Mouse (Mus musculus): ENCODE results near the gene Rasal2.
"Not testable (repeated sequence)": the region's sequence is repeated elsewhere in the genome, so short reads cannot be mapped to it uniquely, and the experiment has no call there.

The Rasal2 gene

DNA sequence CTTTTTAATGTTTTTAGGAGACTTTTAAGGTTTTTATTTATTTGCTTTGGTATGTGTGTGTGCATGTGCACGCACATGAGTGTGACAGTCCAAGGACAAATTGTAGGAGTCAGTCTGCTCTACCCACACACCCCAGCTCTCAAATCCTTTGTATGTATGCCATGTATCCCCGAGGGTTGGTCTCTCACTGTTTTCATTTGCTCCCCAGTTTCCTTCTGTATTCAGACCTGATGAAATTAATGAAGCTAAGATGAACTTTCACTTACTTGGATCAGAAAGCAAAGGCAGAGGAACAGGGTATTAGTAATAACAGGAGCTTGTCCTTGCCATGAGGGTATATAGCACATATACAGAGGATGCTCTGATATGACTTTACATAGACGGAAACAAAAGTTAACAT, 165.1 kb downstream of the Rasal2 start:
- DNase-seq (ENCODE audit: inconsistent age in 2 of 2, low spot score in 1 of 2) = no peak

DNA sequence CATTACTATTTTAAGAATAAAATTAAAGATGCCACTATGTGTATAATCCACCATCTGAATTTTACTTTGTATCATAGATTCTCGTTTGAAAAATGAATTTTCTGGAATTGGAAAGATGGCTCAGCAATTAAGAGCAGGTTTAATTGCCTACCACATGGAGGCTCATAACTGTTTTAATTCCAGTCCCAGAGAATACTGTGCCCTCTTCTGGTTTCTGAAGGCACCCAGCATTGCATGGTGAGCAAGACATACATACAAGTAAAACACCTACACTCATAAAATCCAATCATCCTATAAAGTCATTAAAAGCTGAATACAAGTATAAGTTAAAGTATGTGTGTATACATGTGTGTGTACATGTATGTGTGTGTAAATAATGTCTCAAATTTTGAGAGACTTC, 165.6 kb downstream of the Rasal2 start:
- DNase-seq (ENCODE audit: inconsistent age in 2 of 2, low spot score in 1 of 2) = no peak

DNA sequence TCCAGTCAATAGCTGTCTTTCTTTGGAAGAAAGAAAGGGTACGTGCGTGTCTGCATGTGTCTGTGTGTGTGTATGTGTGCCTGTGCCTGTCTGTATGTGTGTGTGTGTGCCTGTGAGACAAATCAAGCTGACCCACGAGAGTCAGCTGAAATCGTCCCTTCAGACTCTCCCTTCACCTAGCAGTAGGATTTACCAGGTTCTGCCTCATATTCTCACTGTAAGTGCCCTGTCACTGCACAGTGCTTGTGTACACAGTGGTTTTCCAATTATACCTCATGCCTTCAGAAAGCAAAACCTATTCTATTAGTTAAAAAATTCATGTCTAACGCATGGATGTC, 168.0 kb downstream of the Rasal2 start:
- peak in 1 of 2 experiments; percentile 27 for DNase-seq (ENCODE audit: inconsistent age in 2 of 2, low spot score in 1 of 2)

DNA sequence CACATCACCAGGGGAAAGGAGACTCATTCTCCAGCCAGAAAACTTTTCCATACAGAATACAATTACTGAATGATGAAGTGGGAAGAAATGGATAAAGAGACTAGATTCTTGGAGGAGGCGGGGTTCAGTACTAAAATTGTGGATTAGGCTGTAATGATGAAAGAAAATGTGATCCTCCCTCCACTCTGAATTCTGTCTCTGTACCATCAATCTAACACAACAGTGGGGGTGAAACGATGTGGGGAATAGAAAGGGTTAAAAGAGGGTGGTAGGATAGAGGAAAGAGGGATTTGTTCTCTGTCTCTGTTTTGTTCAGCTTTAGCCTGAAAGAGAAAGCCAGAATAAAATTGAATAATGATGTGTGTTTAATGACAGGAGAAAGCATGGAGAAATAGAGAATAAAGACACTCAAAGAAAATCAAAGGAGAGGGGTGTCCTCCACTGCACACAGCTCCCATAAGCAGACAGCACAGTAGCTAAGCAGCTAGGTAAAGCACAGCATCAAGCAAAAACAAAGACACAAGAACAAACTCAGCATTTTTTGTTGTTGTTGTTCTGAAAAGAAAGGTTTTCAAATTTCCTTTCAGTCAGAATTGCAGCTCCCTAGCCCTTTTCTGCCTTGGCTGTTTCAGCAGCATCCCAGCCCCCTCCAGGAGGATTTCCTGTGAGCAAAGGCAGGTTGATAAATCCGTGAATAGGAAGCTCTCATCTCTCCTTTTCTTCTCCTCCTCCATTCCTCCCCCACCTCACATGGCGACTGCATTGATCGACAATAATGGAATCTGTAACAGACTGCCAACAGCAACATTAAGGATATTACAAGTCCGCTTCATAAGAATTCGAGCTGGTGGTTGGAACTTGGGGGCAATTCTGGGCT, 168.6 kb downstream of the Rasal2 start:
- DNase-seq (ENCODE audit: inconsistent age in 2 of 2, low spot score in 1 of 2) = no peak

DNA sequence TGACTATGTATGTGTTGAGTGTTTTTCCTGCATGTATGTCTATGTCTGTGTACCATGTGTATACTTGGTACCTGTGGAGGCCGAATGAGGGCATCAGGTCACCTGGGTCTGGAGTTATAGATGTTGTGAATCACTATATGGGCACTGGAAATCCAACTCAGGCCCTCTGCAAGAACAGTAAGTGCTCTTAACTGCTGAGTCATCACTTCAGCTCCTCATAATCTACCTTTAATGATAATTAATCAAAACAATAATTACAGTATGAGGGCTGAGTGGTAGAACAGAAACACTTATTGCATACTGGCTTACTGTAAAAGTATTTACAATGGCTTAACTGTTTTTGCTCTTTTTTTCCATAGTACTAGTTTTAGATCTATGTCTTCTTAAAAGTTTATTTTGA, 172.7 kb downstream of the Rasal2 start:
- DNase-seq (ENCODE audit: inconsistent age in 2 of 2, low spot score in 1 of 2) = no peak

DNA sequence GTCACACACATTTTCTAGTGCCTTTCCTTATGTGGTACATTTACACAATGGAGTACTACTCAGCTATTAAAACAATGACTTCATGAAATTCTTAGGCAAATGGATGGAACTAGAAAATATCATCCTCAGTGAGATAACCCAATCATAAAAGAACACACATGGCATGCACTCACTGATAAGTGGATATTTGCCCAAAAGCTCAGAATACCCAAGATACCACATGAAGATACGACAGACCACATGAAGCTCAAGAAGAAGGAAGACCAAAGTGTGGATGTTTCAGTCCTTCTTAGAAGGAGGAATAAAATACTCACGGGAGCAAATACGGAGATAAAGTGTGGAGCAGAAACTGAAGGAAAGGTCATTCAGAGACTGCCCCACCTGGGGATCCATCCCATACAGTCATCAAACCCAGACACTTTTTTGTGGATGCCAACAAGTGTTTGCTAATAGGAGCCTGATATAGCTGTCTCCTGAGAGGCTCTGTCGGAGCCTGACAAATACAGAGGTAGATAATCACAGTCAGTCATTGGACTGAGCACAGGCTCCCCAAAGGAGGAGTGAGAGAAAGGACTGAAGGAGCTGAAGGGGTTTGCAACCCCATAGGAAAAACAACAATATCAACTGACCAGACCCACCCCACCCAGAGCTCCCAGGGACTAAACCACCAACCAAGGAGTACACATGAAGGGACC, 175.6 kb downstream of the Rasal2 start:
- DNase-seq (ENCODE audit: inconsistent age in 2 of 2, low spot score in 1 of 2) = not testable (repeated sequence)

DNA sequence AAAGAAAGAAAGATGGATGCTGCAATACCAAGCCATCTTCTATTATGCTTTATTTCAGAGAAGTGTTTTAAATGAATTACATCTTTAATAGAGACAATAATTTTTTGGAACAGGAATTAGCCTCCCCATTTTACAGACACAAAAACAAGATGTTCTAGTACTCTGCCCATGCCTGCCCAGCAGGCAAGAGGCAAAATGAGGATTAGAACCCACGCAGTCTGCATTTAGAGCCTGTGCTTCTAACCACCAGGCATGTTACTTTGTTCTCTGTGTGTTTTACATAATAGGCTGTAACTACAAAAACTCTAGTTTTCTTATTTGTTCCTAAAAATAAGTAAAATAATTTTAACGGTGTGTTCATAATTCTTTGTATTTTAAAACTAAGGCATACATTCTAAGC, 178.9 kb downstream of the Rasal2 start:
- DNase-seq (ENCODE audit: inconsistent age in 2 of 2, low spot score in 1 of 2) = no peak

DNA sequence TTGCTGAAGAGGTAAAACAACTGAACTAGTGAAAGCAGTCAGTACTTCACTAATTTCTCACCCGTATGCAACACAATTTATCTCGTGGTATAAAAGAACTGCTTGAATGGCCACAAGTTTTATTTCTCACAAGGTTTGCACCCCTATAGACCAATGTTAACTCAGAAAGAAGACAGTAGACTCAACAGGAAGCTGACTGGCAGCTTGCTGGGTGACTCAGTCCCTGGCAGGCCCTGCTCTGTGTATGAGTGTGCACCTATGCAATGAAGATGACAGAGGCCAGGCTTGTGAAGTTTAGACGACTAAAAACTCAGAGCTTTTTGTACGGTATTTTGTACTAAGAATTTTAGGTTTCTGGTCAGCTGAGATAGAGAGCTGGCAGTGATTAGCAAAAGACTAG, 180.0 kb downstream of the Rasal2 start:
- DNase-seq (ENCODE audit: inconsistent age in 2 of 2, low spot score in 1 of 2) = peak; percentile 65 to 72

DNA sequence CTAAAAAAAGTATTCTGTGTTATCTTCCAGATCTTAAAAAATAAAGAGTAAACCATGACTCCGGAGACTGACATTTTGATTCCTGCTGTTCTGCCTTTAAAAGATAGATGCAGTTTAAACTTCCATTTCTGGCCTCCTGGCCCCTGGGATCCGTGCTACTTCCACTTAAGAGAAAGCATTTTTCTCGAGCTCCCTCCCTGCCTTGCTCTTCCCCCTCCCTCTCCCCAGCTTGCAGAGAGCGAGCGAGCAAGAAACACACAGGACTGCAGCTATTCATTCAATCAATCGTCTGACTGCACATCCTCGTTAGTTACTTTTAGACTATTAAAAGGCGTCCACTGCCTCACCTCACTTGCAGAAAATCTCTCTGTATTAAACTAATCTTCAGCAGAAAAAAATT, 181.4 kb downstream of the Rasal2 start:
- peak in 1 of 2 experiments; percentile 37 for DNase-seq (ENCODE audit: inconsistent age in 2 of 2, low spot score in 1 of 2)

DNA sequence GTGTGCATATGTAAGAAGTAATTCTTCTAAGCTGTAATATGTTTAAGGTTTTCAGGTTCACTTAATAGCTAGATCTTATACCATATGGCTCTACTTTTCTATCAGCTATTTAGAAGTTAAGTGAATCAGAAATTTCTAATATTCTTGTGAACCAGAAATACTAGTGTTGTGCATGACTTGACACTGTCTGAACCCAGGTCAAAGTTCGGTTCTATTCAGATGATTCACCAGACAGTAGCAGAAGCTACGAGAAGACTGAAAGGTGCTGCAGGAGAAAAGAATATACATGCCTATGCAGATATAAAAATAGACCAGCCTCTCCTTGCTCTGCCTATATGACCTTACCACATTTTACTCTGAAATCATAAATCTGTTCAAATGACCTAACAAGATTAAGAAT, 182.0 kb downstream of the Rasal2 start:
- no peak for DNase-seq (ENCODE audit: inconsistent age in 2 of 2, low spot score in 1 of 2)

DNA sequence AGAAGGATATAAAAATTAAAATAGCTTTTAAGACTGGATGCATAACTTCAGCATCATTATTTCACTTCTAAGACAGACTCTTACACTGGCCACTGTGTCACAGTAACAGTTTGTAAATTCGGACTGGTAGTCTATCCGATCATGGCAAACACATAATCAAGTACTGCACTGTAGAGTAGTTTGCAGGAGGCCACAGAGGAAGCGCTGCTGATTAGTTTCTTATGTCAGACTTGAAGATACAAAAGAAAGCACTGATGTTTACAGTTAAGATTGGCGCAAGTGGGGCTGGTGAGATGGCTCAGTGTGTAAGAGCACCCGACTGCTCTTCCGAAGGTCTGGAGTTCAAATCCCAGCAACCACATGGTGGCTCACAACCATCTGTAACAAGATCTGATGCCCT, 187.4 kb downstream of the Rasal2 start:
- no peak for DNase-seq (ENCODE audit: inconsistent age in 2 of 2, low spot score in 1 of 2)

DNA sequence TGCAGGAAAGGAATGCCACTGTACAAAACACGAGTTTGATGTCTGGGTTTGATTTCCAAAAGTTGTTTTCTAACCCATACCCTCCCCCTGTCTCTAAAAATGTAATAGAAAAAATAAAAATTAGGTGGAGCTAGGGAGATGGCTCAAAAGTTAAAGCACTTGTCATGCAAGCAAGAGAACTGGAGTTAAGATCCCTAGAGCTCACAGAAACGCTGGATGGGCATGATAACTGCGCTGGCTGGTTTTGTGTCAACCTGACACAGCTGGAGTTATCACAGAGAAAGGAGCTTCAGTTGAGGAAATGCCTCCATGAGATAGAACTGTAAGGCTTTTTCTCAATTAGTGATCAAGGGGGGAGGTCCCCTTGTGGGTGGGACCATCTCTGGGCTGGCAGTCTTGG, 191.5 kb downstream of the Rasal2 start:
- DNase-seq (ENCODE audit: inconsistent age in 2 of 2, low spot score in 1 of 2) = no peak

DNA sequence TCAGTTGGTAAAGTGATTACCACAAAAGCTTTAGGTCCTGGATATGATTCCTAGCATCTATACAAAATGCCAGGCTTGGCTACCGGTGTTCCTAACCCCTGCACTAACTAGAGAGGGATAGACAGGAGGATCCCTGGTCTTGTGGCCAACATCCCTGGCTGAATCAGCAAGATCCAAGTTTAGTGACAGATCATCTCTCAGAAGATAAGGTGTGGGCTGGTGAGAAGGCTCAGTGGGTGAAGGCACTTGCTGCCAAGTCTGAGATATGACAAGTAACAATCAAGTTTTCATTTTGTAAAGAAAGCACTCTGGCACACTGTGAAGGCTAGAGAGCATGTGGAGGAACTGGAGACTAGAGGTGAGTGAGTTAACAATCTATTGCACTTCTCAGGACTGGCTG, 191.9 kb downstream of the Rasal2 start:
- DNase-seq (ENCODE audit: inconsistent age in 2 of 2, low spot score in 1 of 2) = no peak

DNA sequence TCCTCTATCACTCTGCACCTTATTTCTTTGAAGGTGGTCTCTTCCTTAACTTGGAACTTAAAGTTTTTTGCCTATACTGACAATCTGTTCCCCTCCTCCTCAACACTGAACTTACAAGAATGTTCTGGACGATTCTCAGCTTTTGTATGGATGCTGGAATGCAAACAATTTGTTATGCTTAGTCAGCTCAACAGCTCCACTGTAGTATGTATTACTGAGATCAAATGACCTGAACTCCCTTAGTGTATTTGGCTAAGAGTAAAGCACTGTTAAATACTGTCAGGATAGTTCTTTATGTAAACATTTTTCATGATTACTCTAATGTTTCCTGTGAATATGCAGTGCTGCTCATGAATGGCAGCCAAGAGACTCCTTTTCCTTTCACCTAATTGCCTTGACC, 203.6 kb downstream of the Rasal2 start:
- DNase-seq (ENCODE audit: inconsistent age in 2 of 2, low spot score in 1 of 2) = no peak

DNA sequence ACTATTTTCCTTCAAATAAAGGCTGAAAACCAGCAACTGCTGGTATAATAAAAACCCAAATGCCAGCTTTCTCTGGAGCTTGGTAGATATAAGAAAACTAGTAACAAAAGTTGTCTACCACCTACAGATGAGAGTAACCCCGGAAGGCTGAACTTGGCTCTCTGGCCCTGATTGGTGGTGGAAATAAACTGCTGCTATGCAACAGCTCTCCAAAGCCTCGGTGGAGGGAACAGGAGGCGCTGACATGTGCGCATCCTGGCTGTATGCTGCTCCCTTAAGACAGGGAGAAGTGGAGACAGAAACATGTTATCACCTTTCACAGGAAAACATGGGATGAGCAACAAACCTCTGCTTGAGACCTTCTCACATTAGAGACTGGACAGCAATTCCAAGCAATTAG, 206.7 kb downstream of the Rasal2 start:
- no peak for DNase-seq (ENCODE audit: inconsistent age in 2 of 2, low spot score in 1 of 2)

DNA sequence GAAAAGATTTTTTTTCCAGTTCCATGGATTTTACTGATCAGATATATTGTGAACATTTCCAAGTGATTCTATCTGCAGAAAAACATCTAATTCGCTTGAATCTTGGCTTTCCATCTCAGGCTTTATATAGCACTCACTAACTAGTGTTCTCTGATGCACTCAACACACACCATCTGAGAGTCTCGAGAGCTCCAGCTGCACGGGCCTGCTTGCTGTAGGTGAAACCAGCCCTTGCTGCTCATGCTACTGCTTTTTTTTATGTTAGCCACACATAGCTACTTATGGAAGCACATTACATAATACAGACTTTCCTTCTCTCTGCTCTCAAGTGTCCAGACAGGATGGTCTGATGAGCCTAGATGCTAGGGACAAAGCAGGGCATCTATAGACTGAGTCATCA, 229.4 kb downstream of the Rasal2 start:
- no peak for DNase-seq (ENCODE audit: inconsistent age in 2 of 2, low spot score in 1 of 2)

DNA sequence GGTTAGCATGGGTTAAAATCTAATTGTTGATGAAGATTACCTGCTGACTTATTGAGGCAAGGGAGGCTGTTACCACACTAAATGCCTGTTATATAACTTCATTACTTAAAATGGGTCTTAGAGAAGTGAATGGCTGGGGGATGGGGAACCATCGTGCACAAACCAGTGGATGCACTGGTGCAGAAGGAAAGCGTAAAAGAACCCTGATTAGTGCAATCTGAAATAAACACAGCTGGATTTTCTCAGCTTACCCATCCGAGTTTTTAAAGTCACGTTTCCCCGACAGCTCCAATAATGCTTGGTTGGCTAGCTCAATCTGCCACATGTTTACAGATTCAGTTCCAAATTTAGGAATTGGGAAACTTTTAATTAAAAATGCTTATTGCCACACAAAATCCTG, 230.0 kb downstream of the Rasal2 start:
- no peak for DNase-seq (ENCODE audit: inconsistent age in 2 of 2, low spot score in 1 of 2)

DNA sequence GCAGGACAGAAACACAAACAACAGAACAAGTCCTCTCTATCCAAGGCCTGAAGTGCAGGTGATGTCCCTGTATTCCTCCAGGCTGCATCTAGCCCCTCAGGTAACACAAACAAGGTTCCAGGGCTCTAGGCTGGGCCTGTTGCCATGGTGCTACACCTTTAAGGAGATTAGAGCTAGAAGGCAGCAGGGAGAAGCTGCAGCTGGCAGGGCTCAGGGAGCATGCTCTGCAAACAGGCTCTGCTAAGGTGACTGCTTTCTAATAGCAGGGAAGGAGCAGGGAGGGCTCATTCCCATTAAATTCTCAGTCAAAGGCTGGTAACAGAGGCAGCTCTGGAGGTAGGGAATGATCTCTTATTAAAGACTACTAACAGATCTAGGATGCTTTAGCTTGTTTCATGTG, 231.3 kb downstream of the Rasal2 start:
- peak in 1 of 2 experiments; percentile 35 for DNase-seq (ENCODE audit: inconsistent age in 2 of 2, low spot score in 1 of 2)

DNA sequence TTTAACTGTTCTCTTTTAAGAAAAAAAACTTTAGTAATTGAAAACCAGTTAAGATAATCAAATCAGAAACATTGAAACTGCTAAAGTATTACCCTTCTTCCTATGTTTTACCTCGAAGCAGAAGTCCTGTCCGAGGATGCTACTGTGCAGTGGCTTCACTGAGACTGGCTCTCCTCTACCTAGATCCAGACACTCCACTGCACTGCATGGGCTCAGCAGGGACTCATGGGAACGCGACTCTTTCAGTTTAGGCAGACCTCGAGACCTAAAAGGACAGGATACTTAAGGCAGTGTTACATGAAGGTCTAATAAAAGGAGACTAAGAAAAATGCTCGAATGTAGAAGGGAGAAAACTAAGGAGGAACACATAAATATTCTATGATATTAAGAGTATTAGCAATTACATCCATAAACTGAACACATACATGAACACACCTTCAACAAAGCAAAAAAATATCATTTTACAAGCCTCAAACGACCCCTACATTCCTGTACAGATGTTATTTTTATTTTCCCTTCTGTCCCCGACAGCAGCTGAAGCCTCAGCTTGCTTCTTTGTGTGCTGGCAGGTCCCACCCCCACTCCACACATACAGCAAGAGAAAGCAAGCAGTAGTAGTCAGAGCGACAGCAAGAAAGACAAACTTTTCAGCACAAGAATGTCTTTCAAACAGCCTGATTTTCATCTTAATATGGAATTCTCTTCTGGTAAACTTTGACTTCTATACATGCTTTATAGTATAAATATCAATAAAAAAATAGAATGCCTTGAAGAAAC, 233.2 kb downstream of the Rasal2 start:
- DNase-seq (ENCODE audit: inconsistent age in 2 of 2, low spot score in 1 of 2) = no peak

DNA sequence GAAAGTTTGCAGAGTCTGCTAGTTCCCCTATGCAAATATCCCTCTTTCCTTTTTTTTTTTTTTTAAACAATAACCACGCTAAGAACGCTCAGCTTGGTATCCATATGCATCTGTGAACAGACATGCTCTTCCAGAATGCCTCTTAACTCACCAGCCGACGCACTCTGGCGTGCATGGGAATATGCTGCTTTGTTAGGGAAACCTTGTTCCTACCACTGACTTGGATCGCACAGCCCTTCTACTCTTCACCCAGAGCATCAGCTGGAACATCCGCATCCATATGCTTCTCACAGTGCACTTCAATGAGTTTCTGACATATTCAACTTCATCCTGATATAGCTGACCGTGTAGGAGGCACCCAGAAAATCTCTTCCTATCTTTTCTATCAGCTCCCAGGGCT, 243.1 kb downstream of the Rasal2 start:
- no peak for DNase-seq (ENCODE audit: inconsistent age in 2 of 2, low spot score in 1 of 2)

DNA sequence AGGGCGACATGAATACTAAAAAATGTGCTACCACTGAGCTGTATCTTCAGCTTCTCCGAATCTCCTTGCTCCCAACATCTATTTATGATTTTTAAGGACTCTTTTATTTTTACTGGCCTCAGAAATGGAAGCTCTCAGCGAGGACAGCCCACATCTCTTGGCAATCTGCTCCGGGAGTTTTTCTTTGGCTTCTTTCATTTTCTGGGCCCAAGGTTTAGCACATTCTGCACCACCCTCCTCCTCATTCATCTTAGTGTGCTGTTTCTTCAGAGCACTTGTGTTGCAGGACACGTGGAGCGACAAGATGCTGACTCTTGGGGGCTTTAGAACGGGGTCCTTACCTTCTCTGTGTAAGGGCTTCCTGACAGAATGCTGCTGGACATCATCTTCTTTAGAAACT, 243.5 kb downstream of the Rasal2 start:
- DNase-seq (ENCODE audit: inconsistent age in 2 of 2, low spot score in 1 of 2) = no peak

DNA sequence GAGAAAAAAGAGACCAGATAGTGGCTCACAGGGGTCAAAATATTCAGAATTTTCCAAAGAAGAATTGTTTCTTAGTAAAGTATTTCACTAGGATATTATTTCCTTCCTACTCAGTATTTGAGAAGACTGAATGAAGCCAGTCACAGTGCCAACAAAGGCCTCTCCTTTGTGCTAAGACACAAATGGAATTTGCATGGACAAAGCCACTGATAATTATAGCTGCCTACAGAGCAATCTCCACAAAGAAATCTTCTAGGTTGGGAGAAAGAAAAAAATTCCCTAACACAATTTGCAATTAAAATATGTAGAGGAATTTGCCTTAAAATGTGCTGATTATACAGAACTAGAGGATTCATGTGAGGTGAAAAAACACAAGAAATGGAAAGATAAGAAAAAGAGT, 258.6 kb downstream of the Rasal2 start:
- no peak for DNase-seq (ENCODE audit: inconsistent age in 2 of 2, low spot score in 1 of 2)
